Mouse (Mus musculus) mouse embryonic stem cell (cell line): Measurements from ENCODE around the gene Isg20l2.

Experiments used
- in situ Hi-C, 2 experiments: fragments of 300-500 bp; cut with MboI; formaldehyde crosslinking; loops; 1 replicate in 1 of 2; 3 replicates in 1 of 2; pipeline ENCODE4 v1.14.3; 2019 to 2020; ENCODE audit warnings: low sequenced_read_pairs in 2 of 2, low pct_unique_long_range_greater_than_20kb in 1 of 2, mixed read lengths in 1 of 2; ENCODE audit not compliant: unreplicated experiment in 1 of 2

The Isg20l2 gene

GRCm38 (mm10) chr3:87907906-87908305 lies 22.2 kb upstream of the Isg20l2 start:
- in situ Hi-C loops = no loop called here

DNA sequence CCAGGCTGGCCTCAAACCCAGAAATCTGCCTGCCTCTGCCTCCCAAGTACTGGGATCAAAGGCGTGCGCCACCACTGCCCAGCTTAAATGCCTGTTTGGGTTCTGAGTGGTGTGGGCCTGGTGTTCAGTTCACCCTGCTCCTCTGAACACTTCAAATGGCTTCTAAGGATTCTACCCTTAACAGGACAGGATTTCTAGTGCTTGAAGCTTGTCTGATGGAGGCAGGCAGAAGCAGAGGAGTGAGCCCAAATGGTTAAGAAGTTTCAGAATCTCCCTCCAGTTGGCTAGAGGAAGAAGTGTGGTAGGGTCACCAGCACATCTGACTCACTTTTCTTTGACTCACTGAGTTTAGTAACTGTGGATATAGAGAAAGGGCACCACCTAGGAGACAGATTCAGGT lies 20.7 kb upstream of the Isg20l2 start:
- in situ Hi-C loops = no loop called here

DNA sequence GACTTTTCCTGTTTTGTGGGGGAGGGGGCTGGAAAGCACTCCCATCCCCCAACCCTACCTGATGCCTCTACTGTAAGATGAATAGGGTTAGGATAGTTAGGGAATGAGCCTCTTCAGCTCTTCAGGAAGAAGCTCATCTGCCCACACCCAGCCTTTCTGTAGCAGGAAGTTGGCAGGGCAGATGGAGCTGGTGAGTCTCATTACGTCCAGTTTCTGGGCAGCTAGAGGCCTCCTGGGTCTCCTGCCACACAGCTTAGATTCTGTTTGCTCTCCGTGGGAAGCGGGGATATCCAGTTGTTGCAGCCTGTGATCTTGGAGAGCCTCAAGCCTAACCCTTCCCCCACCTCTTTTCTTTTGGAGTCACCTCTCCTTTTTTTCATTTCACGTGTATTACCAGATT lies 20.2 kb upstream of the Isg20l2 start:
- in situ Hi-C loops = no loop called here

GRCm38 (mm10) chr3:87910573-87911141 lies 19.5 kb upstream of the Isg20l2 start:
- in situ Hi-C loops = no loop called here

DNA sequence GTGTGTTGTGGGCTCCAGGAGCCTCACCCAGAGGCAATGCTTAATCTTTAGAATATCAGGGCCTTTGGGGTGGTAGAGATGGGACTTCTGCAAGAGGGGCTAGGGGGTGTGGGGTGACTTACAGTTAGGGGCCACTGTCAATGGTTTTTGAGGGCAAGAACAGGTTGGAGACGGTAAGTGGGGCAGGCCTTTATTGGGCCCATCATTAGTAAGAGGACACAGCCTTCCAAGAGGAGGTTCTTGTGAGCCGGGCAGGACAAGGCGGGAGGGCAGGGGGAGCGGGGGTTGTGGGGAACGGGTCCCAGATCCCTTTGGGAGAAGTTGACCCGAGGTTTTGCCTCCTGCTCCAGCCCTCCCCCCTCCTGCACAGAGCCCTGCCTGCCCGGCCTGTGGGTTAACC lies 16.6 kb upstream of the Isg20l2 start:
- in situ Hi-C loops = no loop called here

DNA sequence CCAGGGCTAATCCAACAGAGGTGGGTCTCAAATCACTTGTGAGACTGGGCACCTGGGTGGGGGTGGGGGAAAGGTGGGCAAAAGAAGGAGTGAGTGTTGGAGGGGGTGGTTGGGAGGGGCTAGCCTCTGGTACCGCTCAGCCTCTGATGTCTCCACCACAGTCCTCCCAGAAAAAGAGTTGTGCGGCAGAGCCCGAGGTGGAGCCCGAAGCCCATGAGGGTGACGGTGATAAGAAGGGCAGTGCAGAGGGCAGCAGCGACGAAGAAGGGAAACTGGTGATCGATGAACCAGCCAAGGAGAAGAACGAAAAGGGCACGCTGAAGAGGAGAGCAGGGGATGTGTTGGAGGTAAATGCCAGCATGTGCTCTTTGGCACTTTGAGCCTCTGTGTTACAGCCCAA lies 16.2 kb upstream of the Isg20l2 start:
- in situ Hi-C loops = no loop called here

- in situ Hi-C loops = no loop called here
Observed at GRCm38 (mm10) chr3:87916990-87917389, 13.1 kb upstream of the Isg20l2 start.

- in situ Hi-C loops = no loop called here
Observed at GRCm38 (mm10) chr3:87918551-87918950, 11.6 kb upstream of the Isg20l2 start.

DNA sequence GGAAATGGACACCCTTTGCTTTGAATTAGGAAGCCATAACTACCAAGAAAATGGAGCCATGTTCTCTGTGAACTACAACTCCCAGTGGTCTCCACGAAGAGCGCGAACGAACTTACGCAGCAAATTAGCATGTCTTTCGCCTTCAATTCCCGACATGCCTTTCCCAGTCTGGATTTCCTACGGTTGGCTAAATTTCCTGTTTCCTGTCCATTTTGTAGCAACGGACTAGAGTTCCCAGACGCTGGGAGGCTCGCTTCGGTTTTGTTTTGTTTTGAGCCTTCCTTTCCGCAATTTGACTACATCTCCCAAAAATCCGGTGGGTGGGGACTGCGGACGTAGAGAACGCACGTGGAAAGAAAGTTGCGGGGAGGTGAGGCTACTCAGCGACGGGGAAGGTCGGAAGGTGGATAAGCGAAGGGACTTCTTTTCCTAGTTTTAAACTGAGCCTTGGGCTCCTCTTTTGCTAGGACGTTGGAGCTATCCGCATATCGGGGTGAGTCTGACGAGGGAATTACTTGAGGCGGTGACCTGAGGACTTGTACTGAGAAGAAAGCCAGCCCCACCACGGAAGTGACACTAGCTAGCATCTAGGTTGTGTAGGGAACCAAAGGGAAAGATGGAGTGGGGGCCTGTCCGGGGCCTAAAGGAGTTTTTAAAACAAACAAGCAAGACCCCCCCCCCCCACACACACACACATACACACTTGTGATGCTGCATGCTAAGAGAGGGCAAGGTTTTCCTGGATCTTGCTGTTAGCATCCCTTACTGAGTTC lies 10.6 kb upstream of the Isg20l2 start, which contains the start of gene Mrpl24:
TSS of gene Mrpl24 (plus strand) at position 171 of the 773 bp plus-strand sequence.
- in situ Hi-C loops = loop anchor here in 1 of 2 experiments (5.0 kb wide), 1 partner anchor 32 kb away; the partner anchor contains the start of gene Prcc

GRCm38 (mm10) chr3:87920270-87920943 lies 9.7 kb upstream of the Isg20l2 start:
- in situ Hi-C loops = loop anchor here in 1 of 2 experiments (5.0 kb wide), 1 partner anchor 33 kb away; the partner anchor contains the start of gene Prcc

GRCm38 (mm10) chr3:87924996-87925395 lies 5.1 kb upstream of the Isg20l2 start:
- in situ Hi-C loops = loop anchor here in 1 of 2 experiments (5.0 kb wide), 1 partner anchor 38 kb away; the partner anchor contains the start of gene Prcc

DNA sequence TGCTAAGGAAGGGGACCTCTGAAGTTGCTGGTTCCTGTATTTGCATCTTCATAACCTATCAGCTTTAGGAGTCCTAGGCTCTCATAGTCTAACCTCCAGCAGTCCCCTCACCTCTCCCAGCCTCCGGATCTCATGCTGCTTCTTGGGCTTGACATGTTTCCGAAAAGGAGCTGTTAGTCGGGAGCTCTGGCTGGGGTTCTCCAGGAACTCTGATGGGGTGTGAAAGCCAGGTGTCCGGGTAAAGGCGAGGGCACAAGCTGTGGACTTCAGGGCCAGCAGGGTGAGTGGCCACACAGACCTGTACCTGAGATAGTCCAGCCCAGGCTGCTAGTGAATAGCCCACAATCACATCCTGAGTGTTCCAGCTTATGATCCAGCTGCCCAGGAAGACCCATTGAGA lies 2.7 kb upstream of the Isg20l2 start:
- in situ Hi-C loops = no loop called here

- in situ Hi-C loops = no loop called here
Observed at GRCm38 (mm10) chr3:87929341-87930077, 605 bp upstream of the Isg20l2 start.

DNA sequence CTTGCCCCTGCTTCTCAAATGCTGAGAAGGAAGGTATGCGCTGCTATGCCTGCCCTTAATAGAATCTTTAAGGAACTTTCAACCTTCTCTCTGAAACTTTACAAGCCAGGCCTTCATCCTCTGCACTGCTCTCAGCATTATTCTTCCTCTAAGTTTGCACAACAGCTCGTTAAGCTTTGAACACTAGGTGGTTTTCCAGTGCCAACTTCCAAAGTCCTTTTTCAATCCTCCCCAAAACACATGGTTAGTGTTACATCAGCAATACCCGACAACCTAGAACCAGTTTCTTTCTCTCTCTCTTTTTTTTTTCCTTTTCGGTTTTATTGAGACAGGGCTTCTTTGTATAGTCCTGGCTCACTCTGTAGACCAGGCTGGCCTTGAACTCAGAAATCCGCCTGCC lies 3.9 kb downstream of the Isg20l2 start:
- in situ Hi-C loops = no loop called here

GRCm38 (mm10) chr3:87934501-87934900 lies 4.4 kb downstream of the Isg20l2 start:
- in situ Hi-C loops = no loop called here

DNA sequence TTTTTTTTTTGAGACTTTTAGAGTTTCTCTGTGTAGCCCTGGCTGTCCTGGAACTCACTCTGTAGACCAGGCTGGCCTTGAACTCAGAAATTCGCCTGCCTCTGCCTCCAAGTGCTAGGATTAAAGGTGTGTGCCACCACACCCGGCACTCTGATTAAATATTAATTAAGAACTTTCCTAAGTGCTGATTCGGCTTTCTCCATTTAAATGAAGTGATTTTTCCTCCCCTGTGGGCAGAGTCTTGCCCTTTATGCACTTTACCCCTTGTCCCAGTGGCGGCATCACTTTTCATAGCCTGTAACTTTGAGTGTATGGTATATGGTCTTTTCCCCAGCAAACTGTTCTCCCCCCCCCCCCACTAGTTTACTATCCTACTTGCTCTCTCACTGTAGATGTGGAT lies 5.1 kb downstream of the Isg20l2 start:
- in situ Hi-C loops = no loop called here

DNA sequence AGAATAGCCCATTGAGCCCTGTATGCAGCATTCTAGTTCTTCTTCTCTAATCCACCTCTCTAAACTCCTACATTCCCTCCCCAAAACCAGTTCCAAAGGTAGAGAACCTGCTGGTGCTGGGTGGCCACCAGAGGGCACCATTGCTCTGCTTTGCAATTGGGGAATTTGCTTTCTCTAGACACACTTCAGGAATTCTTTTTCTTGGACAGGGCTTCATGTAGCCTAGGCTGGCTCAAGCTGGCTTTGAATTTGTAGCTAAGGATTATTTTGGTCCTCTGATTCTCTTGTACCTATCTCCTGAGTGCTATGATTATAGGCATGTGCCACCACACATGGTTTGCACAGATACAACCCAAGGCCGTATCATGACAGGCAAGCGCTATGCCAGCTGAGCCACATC lies 5.7 kb downstream of the Isg20l2 start:
- in situ Hi-C loops = no loop called here

- in situ Hi-C loops = loop anchor here in 1 of 2 experiments (5.0 kb wide), 1 partner anchor 42 kb away; no protein-coding TSS in a partner anchor
Observed at GRCm38 (mm10) chr3:87940611-87941010, 10.5 kb downstream of the Isg20l2 start.

DNA sequence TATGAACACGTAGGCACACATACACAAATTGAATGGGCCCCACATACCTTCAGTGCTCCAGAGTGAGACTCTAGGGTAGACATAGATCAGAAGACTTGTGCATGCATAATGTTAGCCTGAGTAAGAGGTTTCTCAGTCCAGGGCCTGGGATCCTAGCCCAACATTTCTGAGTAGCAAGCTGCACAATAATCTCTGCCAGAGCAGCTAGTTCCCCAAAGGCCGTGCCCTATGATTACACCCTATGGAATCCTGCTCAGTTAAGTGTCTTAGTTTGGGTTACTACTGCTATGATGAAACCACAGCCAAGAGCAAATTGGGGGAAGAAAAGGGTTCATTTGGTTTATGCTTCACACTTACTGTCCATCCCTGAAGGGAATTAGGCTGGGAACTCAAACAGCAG lies 12.4 kb downstream of the Isg20l2 start:
- in situ Hi-C loops = loop anchor here in 1 of 2 experiments (5.0 kb wide), 1 partner anchor 40 kb away; no protein-coding TSS in a partner anchor
